Mouse (Mus musculus) lung, embryonic 16.5 days (tissue): ENCODE results near the gene Psmd12. TPM values are rescaled to one million over a fixed set of nuclear protein-coding genes. Genes with fewer than 3 reads are reported as not detected.
A peak's percentile ranks its signal among the peaks of the same experiment; 100 is the strongest.

Source experiments
- ATAC-seq: fragments of 200-750 bp; cut with Nextera tagmentation; 2 replicates; pipeline ENCODE4 v1.8.0; 2017; ENCODE audit warnings: low read depth, mild to moderate bottlenecking, moderate library complexity
- H3K27ac ChIP-seq: fragments of 300-500 bp; sonication (generic); 2 replicates; pipeline ENCODE4 v1.5.1; 2014; ENCODE audit warnings: mild to moderate bottlenecking, control low read depth, low read length
- H3K27me3 ChIP-seq: fragments of 300-500 bp; sonication (generic); 2 replicates; pipeline ENCODE4 v1.6.1; 2014; ENCODE audit warnings: low read depth, low read length, mixed read lengths; ENCODE audit not compliant: control insufficient read depth, insufficient read depth
- H3K36me3 ChIP-seq: fragments of 300-500 bp; sonication (generic); 2 replicates; pipeline ENCODE4 v1.6.1; 2014; ENCODE audit warnings: low read length; ENCODE audit not compliant: control insufficient read depth, insufficient read depth
- H3K4me1 ChIP-seq: fragments of 300-500 bp; sonication (generic); replicated peaks from 2 replicates; pipeline ENCODE4 v1.6.1; 2014; ENCODE audit warnings: low read length, mixed read lengths; ENCODE audit not compliant: control insufficient read depth, insufficient read depth
- H3K4me2 ChIP-seq: fragments of 300-500 bp; sonication (generic); 2 replicates; pipeline ENCODE4 v1.6.1; 2014; ENCODE audit warnings: low read depth, low read length, control low read depth
- H3K4me3 ChIP-seq: fragments of 300-500 bp; sonication (generic); 2 replicates; pipeline ENCODE4 v1.5.1; 2014; ENCODE audit warnings: mild to moderate bottlenecking, low read length, control low read depth
- H3K9ac ChIP-seq: fragments of 300-500 bp; sonication (generic); 2 replicates; pipeline ENCODE4 v1.6.1; 2014; ENCODE audit warnings: low read length, control low read depth
- H3K9me3 ChIP-seq: fragments of 300-500 bp; sonication (generic); 2 replicates; pipeline ENCODE4 v1.6.1; 2016; ENCODE audit warnings: low read length; ENCODE audit not compliant: control insufficient read depth
- WGBS: fragments of 180-500 bp; shearing (Covaris S2); extraction: QIAGEN DNeasy Blood & Tissue Kit; methylation state at CpG from one replicate; pipeline ENCODE4 v1.1.7; 2014; 5-methylcytosine and 5-hydroxymethylcytosine counted together
- polyA plus RNA-seq: library from polyadenylated mRNA; unstranded; fragments of >200 nt; fragmentation: Nextera tagmentation; extraction: Ambion mirVana; gene quantifications from 2 replicates; pipeline ENCODE4 v1.2.1, GENCODE M21; 2015

The Psmd12 gene
- polyA plus RNA-seq, 1 experiment from 2014 or later = 157 TPM

- no peak overlapping the region for H3K27ac ChIP-seq
- H3K4me1 ChIP-seq = peaks cover 7% of the 10 kb centered on the region
- 25% methylated on average over 13 of the region's 13 CpGs for WGBS
- peaks cover 2% of the 10 kb centered on the region; the same call in 1 of the 2 replicates for H3K36me3 ChIP-seq
- peak overlapping the region; percentile 98 for H3K4me3 ChIP-seq
- H3K9ac ChIP-seq = peak overlapping the region; percentile 97; the same call in 1 of the 2 replicates
- H3K4me2 ChIP-seq = peak overlapping the region; percentile 100
- H3K27me3 ChIP-seq = no peaks in the 10 kb centered on the region
- H3K9me3 ChIP-seq = no peaks in the 10 kb centered on the region
- no peak for ATAC-seq
These were observed 66.6 kb downstream of the Psmd12 start for GRCm38 (mm10) chr11:107545747-107546476.

DNA sequence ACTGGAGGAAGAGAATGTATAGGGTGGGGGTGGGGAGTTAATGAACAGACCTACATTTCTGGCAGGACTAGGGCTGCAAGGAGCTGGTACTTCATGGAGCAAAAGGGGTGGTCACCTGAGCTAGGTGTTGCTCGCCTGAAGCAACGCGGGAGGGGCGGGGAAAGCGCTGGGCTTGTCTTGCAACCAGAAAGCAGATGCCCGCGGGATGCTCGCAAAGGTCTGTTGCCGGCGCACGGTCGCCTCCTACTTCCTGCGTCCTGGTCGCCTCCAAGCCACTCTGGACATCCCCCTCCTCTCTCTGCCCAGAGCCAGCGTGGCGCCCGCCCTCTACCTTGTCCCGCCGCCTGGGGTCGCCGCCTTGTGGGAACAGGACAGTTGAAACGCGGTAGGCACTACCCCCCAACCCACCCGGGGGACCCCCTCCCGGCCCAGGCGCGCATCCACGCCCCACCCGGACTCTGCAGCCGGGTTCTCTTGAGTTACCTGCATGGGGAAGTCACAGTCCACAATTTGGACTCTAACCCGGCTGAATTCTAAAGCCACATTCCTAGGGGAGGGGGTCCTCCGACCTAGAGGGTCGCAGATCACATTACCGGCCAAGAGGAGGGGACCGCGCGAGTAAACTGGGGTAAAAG is 67.5 kb downstream of the Psmd12 start:
- H3K4me2 ChIP-seq = peak overlapping the region; percentile 100
- peaks cover 7% of the 10 kb centered on the region for H3K4me1 ChIP-seq
- peaks cover 2% of the 10 kb centered on the region; the same call in 1 of the 2 replicates for H3K36me3 ChIP-seq
- peak overlapping the region; percentile 97 for H3K9ac ChIP-seq
- under 1% methylated on average over 33 of the region's 37 CpGs for WGBS
- peak overlapping the region; percentile 98 for H3K4me3 ChIP-seq
- peak overlapping the region; percentile 80 for H3K27ac ChIP-seq
- H3K9me3 ChIP-seq = no peaks in the 10 kb centered on the region
- H3K27me3 ChIP-seq = no peaks in the 10 kb centered on the region
- ATAC-seq = peak; percentile 39

DNA sequence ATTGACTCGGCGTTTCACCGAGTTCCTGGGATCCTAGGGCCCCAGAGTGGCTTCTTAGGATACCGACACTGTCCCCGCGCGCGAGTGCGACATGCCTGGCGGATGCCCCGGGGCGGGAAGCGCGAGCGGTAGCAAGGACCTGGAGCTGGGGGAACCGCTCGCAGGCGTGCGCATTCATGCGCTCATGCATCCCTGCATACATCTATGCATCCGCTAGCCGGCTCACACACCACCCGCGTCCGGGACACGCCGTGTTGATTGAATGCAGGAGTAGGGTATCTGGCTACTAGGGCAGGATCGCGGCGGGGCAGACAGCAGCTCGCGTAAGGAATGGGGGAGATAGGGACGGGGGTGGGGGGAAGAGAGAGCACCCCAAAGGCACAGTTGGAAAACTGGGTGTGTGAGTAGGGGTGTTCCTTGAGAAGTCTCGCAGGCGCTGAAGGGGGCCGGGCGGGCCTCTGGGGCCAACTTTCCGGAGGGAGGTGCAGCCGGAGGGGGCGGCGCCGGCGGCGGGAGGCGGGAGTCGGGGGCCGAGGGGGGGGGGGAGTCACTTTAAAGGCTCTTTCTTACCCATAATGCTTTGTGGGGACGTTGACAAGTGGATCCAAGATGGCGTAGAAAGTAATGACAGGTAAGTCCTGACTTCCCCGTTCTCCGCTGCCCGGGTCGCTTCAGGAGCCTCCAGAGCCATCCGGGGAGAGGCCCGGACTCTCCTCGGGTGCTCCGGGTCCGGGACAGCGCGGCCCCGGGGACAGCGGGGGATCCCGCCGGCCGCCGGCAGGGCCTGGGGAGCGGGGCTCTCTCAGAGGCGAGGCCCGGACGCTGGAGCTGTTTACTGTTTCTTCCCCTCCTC is 68.3 kb downstream of the Psmd12 start, which contains the start of gene Helz:
Helz (plus strand) TSS at position 580 of the 853 bp plus-strand sequence.
- WGBS = under 1% methylated on average over 57 of the region's 70 CpGs
- peaks cover 5% of the 10 kb centered on the region for H3K36me3 ChIP-seq
- H3K9ac ChIP-seq = peak within 1 kb of the TSS; percentile 97
- no peaks in the 10 kb centered on the region for H3K9me3 ChIP-seq
- H3K4me3 ChIP-seq = peak within 1 kb of the TSS; percentile 98
- ATAC-seq = peak; percentile 89
- H3K4me1 ChIP-seq = peaks cover 7% of the 10 kb centered on the region
- peak within 1 kb of the TSS; percentile 100 for H3K4me2 ChIP-seq
- H3K27me3 ChIP-seq = no peaks in the 10 kb centered on the region
- H3K27ac ChIP-seq = peak within 1 kb of the TSS; percentile 80

DNA sequence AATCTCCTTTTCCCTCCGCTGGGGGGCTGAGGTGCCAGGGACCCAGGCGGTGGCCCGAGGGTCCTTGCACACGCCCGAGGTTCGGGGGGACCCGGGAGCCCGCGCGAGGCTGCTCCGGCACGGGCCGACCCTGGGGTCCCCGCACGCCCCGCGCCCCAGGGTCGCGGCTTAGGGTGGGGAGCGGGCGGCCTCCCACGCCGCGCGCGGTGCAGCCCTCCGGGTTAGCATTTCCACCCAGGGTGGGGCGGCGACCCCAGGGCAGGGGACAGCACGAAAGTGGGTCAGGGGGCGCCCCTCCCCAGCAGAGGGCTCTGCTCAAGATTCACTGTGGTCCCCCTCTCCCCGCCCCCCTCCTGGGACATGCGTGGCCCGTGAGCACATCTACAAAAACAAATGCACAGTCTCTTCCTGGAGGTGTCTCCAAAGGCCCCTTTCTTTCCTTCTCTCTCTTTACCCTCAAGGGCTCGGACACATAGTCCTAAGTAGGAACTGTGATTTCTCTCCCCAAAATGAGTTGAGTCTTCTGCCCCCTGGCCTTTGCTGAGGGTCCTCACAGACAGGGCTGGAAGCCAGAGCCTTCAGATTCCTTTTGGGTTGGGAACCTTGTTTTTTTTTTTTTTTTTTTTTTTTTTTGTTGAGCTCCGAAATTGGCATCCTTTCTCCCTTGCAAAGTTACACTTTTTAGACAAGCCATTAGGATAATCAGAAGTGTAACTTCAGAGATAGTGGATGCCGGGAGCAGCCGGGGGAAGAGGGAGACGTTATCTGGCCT is 69.1 kb downstream of the Psmd12 start:
- peak overlapping the region; percentile 100 for H3K4me2 ChIP-seq
- H3K9me3 ChIP-seq = no peaks in the 10 kb centered on the region
- peak overlapping the region; percentile 97 for H3K9ac ChIP-seq
- peak; percentile 32 for ATAC-seq
- H3K36me3 ChIP-seq = peaks cover 6% of the 10 kb centered on the region
- 3% methylated on average over 29 of the region's 39 CpGs for WGBS
- H3K27me3 ChIP-seq = no peaks in the 10 kb centered on the region
- peaks cover 7% of the 10 kb centered on the region for H3K4me1 ChIP-seq
- peak overlapping the region; percentile 77 for H3K27ac ChIP-seq
- H3K4me3 ChIP-seq = peak overlapping the region; percentile 98

Other genes starting within 250 kb of the Psmd12 start
- 16.2 and 16.8 TPM in 2 replicates for gene Pitpnc1, start 8.8 kb upstream of the Psmd12 start, polyA plus RNA-seq
- gene Helz, start 68.4 kb downstream of the Psmd12 start, polyA plus RNA-seq = 21.3 and 21.4 TPM in 2 replicates
- gene Cacng1, start 237.0 kb downstream of the Psmd12 start, polyA plus RNA-seq = 1.0 and 2.5 TPM in 2 replicates